Mouse (Mus musculus) C2C12 (cell line): ENCODE results near the gene Cbx7. TPM values are rescaled to one million over a fixed set of nuclear protein-coding genes. Genes with fewer than 3 reads are reported as not detected.

Source experiments
- H3K27me3 ChIP-seq: one replicate; pipeline ENCODE4 v1.6.1; 2011; ENCODE audit not compliant: control insufficient read depth, insufficient read depth, insufficient read length
- H3K36me3 ChIP-seq: one replicate; pipeline ENCODE4 v1.6.1; 2011; ENCODE audit not compliant: control insufficient read depth, insufficient read depth
- H3K4me3 ChIP-seq: one replicate; pipeline ENCODE4 v1.5.1; 2011; ENCODE audit warnings: mild to moderate bottlenecking, control low read depth; ENCODE audit not compliant: poor library complexity, insufficient read depth, severe bottlenecking
- H3K79me2 ChIP-seq: one replicate; pipeline ENCODE4 v1.6.1; 2011; ENCODE audit not compliant: control insufficient read depth, insufficient read depth
- H3K79me3 ChIP-seq: one replicate; pipeline ENCODE4 v1.6.1; 2011; ENCODE audit warnings: low read depth, control low read depth
- H3ac ChIP-seq: one replicate; pipeline ENCODE3; 2011; ENCODE audit warnings: low read depth; ENCODE audit not compliant: control insufficient read depth, insufficient read length
- CEBPB ChIP-seq: IDR thresholded peaks from one replicate; pipeline ENCODE4 v1.6.1; 2011; ENCODE audit warnings: low read depth, mild to moderate bottlenecking, control low read depth, moderate library complexity
- CTCF ChIP-seq: IDR thresholded peaks from one replicate; pipeline ENCODE4 v1.5.1; 2011; ENCODE audit not compliant: control insufficient read depth, insufficient read depth, insufficient read length
- FOSL1 ChIP-seq: IDR thresholded peaks from one replicate; pipeline ENCODE4 v1.8.0; 2011; ENCODE audit warnings: mild to moderate bottlenecking, low read length; ENCODE audit not compliant: poor library complexity, insufficient read depth, severe bottlenecking
- MAX ChIP-seq: IDR thresholded peaks from one replicate; pipeline ENCODE4 v1.6.1; 2011; ENCODE audit warnings: mild to moderate bottlenecking, control low read depth
- MYOD1 ChIP-seq: IDR thresholded peaks from one replicate; pipeline ENCODE4 v1.6.1; 2011; ENCODE audit warnings: low read depth; ENCODE audit not compliant: control insufficient read depth, insufficient read length
- MYOG ChIP-seq: IDR thresholded peaks from one replicate; pipeline ENCODE4 v1.6.1; 2011; ENCODE audit not compliant: control insufficient read depth, insufficient read length; ENCODE audit errors: extremely low read depth
- USF1 ChIP-seq: IDR thresholded peaks from one replicate; pipeline ENCODE4 v1.6.1; 2011; ENCODE audit warnings: low read depth, mild to moderate bottlenecking, control low read depth, moderate library complexity
- polyA plus RNA-seq: library from polyadenylated mRNA; unstranded; fragments of >200 nt; fragmentation: generic; extraction: Trizol; gene quantifications from one replicate; pipeline ENCODE4 v1.2.1, GENCODE M21; 2012; ENCODE audit warnings: missing spikeins

Gene Cbx7
- polyA plus RNA-seq, 1 experiment, result 5.9 TPM

DNA sequence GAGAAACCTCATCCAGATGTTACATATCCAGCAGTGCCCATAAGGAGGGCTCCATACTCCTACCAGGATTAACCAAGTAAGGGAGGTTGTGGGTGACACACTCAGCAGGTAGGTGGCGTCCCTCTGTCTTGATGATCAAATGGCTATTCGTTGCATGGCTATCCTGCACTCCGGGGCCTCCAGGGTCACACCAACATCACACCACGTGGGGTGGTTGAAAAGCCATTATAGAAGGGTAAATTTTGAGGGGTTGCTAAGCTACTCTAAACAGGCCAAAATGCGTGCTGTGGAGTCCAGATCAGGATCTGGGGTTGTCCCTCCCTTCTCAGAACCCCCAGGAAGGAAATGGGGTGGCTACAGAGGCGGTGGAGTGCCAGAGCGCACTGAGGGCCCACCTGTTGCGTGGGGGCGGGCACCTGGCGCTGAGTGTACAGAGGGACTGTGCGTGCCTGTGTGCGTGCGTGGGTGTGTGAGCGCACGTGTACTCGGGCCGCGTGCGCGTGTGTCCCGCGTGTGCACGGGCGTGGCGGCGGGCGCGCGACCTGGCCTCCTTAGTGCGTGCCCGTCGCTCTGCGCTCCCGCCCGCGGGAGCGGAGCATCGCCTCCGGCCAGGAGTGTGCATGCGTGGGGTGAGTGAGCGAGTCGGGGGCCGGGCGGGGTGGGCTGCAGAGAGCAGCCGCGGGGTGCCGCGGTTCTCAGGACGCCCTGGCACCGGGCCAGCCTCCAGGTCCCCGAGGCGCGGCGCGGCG, 41.0 kb upstream of the Cbx7 start:
- Histone ChIP-seq H3K79me2 (peaks cover 76% of the 10 kb centered on the region), H3K79me3 (peaks cover 39% of the 10 kb centered on the region), H3K4me3 (peak overlapping the region; percentile 89), H3K36me3 (peaks cover 25% of the 10 kb centered on the region), H3K27me3 (no peaks in the 10 kb centered on the region), H3ac (peak overlapping the region; percentile 88)
- no peak for TF ChIP-seq MYOG
- TF ChIP-seq MYOD1, result peak; percentile 57
- TF ChIP-seq MAX, result peak; percentile 10
- no peak for TF ChIP-seq FOSL1
- peak; percentile 52 for TF ChIP-seq CTCF
- TF ChIP-seq USF1, result peak; percentile 59
- no peak for TF ChIP-seq CEBPB

GRCm38 (mm10) chr15:80011194-80011593, 40.3 kb upstream of the Cbx7 start:
- Histone ChIP-seq H3K27me3 (no peaks in the 10 kb centered on the region), H3K36me3 (peaks cover 25% of the 10 kb centered on the region), H3K79me2 (peaks cover 84% of the 10 kb centered on the region), H3K79me3 (peaks cover 42% of the 10 kb centered on the region), H3ac (no peak overlapping the region), H3K4me3 (no peak overlapping the region)
- TF ChIP-seq USF1 (no peak), MYOD1 (no peak), FOSL1 (no peak), CTCF (no peak), CEBPB (no peak), MAX (no peak), MYOG (no peak)

DNA sequence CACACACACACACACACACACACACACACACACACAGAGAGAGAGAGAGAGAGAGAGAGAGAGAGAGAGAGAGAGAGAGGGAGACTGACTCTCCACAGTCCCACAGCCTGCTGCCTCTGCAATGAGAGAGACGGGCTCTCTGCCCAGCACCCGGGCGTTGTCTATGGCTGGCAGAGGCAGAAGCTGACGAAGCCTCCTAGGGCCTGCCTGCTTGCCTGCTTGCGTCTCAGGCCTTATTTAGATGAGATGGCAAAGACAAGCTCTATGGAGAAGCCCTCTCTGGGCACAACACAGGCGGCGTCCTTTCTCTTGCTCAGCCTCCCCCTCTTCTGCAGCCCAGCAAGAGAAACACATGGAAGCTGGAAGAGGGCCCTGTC, 39.3 kb upstream of the Cbx7 start:
- Histone ChIP-seq H3K27me3 (no peaks in the 10 kb centered on the region), H3ac (no peak overlapping the region), H3K4me3 (no peak overlapping the region), H3K79me3 (peaks cover 49% of the 10 kb centered on the region), H3K79me2 (peaks cover 94% of the 10 kb centered on the region), H3K36me3 (peaks cover 25% of the 10 kb centered on the region)
- no peak for TF ChIP-seq CTCF
- no peak for TF ChIP-seq CEBPB
- no peak for TF ChIP-seq USF1
- no peak for TF ChIP-seq MYOD1
- no peak for TF ChIP-seq MYOG
- TF ChIP-seq FOSL1, result no peak

GRCm38 (mm10) chr15:80009421-80010181, 38.7 kb upstream of the Cbx7 start:
- no peak for TF ChIP-seq CTCF
- no peak for TF ChIP-seq USF1
- no peak for TF ChIP-seq MYOG
- TF ChIP-seq MAX, result no peak
- no peak for TF ChIP-seq CEBPB
- no peak for TF ChIP-seq FOSL1
- TF ChIP-seq MYOD1, result no peak
- Histone ChIP-seq H3ac (no peak overlapping the region), H3K79me3 (peaks cover 50% of the 10 kb centered on the region), H3K79me2 (peaks cover 100% of the 10 kb centered on the region), H3K36me3 (peaks cover 25% of the 10 kb centered on the region), H3K4me3 (no peak overlapping the region), H3K27me3 (no peaks in the 10 kb centered on the region)

DNA sequence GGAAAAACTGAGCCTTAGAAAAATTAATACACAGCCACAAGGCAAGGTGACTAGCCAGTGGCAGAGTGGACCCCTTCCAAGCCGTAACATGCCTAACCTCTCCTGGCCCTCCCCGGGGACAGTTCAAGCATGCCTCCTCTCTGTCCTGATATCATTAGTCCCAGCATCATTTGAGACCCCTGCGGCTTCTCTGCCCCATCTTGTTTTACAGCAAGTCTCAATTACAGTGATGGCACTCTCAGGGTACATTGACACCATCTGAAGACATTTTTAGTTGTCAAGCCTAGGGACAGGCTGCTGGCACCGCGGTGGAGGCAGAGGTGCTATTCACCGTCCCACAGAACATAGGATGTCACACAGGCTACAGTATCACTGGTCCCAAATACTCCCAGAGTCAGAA, 37.5 kb upstream of the Cbx7 start:
- Histone ChIP-seq H3K4me3 (no peak overlapping the region), H3K79me3 (peaks cover 46% of the 10 kb centered on the region), H3K79me2 (peaks cover 96% of the 10 kb centered on the region), H3ac (no peak overlapping the region), H3K36me3 (peaks cover 35% of the 10 kb centered on the region), H3K27me3 (no peaks in the 10 kb centered on the region)
- TF ChIP-seq FOSL1 (no peak), MYOD1 (no peak), MYOG (no peak), USF1 (no peak), MAX (no peak), CTCF (no peak), CEBPB (no peak)
